Mouse (Mus musculus): Measurements from ENCODE around the gene Eda.
"Not testable (repeated sequence)": the region's sequence is repeated elsewhere in the genome, so short reads cannot be mapped to it uniquely, and the experiment has no call there.

Eda gene

DNA sequence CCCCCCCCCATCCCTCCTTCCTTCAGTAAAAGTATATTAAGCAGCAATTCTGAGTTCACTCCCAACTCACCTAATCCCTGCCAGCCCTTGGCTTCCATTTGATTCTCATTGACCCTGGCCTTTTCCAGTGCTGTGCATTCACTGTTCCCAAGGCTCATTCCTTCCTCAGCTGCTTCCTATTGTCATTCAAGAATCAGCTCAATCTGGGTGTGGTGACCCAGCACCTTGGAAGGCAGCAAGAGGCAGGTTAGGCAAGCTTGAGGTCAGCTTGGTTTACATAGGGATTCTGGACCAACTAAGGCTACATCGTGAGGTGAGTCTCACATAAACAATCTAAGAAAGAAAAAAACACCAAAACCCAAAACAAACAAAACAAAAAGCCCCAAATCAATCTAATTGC lies 433.8 kb downstream of the Eda start:
- no peak for DNase-seq (ENCODE audit: low read depth, low spot score)

DNA sequence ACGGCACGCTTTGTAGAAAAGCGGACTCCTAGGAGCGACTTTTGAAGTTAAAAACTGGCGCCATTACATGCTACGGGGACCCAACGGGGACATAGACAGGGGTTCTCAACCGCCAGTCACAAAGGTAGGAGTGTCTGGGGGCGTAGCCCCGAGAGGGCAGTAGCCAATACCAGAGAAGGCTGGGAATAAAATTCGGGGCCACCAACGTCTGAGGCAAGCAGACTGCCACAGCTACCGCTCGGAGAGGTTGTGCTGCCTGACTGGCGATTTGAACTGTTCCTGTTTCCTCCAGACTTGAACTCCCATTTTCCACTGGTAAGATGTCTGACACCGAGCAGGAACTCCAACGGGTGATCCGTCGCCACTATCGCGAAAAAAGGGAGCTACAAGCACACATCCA lies 453.3 kb downstream of the Eda start, which contains the start of gene Otud6a:
Gene Otud6a (plus strand): TSS at position 321 of the 400 bp plus-strand sequence.
- no peak for DNase-seq (ENCODE audit: low read depth, low spot score)

DNA sequence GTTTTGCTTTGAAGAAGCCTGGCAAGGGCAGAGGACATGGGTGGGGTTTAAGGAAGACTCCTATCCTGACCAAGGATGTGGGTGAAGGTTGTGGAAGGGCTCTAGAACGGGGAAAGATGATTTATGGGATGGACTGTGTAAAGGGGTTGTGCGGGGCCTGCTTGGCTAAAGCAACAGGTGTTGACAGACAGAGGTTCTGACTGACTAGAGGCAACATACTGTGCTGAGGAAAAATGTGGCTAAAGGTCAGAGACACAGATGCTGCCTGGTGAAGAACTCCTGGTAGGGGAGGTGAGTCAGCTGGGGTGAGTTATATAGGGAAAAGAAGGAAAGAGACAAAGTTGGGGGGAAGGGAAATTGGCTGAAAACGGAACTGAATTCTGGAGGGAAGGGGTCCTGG lies 456.9 kb downstream of the Eda start:
- DNase-seq (ENCODE audit: low read depth, low spot score): no peak

GRCm38 (mm10) chrX:100442617-100443016 lies 467.2 kb downstream of the Eda start, which contains the start of gene Awat2:
Gene Awat2, minus strand, starts transcription at chrX:100442717.
- not testable (repeated sequence) for DNase-seq (ENCODE audit: low read depth, low spot score)

GRCm38 (mm10) chrX:100443532-100443931 lies 468.1 kb downstream of the Eda start:
- DNase-seq (ENCODE audit: low read depth, low spot score): no peak

Measured in retina, adult 2 months (tissue).